Mouse (Mus musculus): ENCODE results near the gene Arl15. TPM values are rescaled to one million over a fixed set of nuclear protein-coding genes. Genes with fewer than 3 reads are reported as not detected.

The Arl15 gene
- total RNA-seq, 2 experiments from 2014 or later: 36.2 to 38.2 TPM

DNA sequence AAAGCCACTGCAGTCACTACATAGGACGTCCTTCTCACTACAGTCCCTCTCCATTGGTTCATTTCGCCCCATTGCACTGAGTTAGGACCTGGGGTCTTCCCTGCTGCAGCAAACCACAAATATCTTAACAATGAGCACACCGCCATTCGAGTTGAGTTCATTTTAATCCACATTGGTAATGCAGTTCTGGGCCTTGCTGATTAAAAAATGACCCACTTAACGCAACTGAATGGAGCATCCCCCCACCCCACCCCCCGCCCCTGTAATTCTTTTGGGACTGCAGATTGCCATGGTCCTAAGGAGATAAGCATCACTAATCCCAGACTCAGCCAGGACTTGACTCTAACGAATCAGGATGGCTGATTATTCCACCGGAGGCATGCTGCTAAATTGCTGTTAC, 280.2 kb downstream of the Arl15 start:
- intact Hi-C loops (cut with DNase I): loop anchor here (10.0 kb wide), 2 partner anchors 390 to 720 kb away; no protein-coding TSS in a partner anchor
- no peak for DNase-seq (ENCODE audit: low spot score in 2 of 2)

DNA sequence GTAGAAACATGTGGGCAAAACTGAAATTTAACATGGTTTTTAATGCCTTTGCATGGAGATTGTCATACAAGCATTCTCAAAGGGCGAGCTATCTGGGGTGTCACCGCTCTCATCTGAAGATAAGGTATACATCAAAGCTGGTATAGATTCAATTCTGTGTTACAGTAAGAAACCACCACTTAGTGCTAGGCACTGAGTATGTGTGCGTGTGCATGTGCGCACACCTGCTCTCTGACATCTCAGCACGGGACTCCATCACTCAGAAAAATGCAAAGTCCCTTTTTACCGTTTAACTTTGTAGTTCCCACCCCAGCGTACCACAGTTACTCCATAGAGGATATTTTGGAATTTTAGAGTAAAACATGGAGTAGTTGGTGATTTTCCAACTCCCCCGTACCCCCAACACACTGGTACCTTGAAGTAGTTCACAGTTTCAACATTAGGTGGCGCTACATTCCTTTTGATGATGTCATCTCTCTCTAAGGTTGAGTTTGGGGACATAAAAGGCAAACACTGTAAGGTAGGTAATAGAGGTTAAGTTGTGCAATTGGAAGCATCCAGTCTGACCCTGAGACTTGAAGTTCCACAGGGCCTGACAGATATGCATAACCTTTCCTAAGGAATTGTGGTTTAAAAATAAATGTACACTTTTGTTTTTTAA, 281.5 kb downstream of the Arl15 start:
- intact Hi-C loops (cut with DNase I): loop anchor here (5.0 to 10.0 kb wide), 3 partner anchors 389 to 719 kb away; no protein-coding TSS in a partner anchor
- no peak for DNase-seq (ENCODE audit: low spot score in 2 of 2)

DNA sequence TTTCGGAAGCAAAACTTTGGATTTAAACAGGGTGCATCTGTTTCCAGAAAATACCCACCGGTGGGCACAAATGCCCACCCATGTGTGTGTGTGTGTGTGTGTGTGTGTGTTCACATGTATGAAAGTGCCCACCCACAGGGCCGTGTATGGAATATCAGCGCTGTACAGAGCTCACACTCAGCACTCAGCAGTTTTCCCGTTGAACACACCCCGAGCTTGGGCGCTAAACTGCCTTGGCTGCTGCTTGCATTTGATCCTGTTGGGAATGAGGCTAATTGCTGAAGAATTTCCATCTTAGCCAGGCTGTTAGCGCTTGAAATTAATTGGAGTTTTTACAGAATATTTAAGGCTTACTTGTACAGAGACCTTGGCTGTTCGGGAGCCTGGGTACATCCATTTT, 282.9 kb downstream of the Arl15 start:
- DNase-seq (ENCODE audit: low spot score in 2 of 2): no peak
- intact Hi-C loops (cut with DNase I): loop anchor here (5.0 to 10.0 kb wide), 3 partner anchors 388 to 718 kb away; no protein-coding TSS in a partner anchor

DNA sequence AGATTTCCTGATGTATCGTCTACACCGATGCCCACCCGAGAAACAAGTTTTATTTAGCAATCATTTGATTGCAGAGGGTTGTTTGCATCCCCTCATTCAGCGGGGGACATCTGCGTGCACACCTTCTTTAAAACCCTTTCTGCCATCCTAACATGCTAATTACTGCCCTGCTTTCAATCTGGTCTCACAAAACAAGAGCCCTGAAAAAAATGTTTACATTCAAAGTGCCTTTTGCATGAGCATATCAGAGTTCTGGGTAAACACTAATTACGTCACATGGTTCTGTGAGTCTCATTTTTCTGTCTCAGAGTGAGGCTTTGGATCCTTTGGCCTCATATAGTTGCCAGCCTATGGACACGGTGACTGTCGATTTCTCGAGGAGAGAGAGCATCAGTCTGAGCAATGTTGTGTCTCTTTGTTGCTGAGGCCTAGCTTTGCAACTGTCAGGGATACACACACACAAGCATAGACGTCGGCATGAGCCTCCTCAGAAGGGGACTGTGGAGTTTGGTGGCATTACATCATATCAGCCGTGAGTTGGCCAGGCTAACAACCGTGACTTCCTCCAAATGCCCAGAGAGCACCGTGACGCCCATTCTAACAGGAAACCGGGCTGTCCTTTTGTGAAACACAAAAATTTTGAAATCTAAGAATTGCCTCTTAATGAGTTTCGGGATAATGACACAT, 283.4 kb downstream of the Arl15 start:
- DNase-seq (ENCODE audit: low spot score in 2 of 2): no peak
- intact Hi-C loops (cut with DNase I): loop anchor here (5.0 to 10.0 kb wide), 3 partner anchors 387 to 717 kb away; no protein-coding TSS in a partner anchor

DNA sequence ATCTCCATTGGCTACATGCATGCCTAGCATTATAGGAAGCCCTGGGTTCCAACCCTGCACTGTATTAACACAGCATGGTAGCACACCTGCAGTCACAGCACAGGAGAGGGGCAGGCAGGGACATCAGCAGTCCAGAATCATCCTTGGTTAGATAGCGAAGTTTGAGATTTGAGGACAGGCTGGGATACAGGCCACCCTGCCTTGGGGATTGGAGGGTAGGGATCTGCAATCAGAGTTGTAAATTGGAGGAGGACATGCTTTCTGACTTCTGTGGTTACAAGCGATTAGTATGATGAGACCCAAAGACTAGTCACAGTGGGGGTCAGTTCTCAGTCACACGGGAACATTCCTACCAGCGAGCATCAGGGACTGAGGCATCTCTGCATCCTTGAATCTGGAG, 284.5 kb downstream of the Arl15 start:
- intact Hi-C loops (cut with DNase I): loop anchor here (5.0 to 10.0 kb wide), 3 partner anchors 386 to 716 kb away; no protein-coding TSS in a partner anchor
- no peak for DNase-seq (ENCODE audit: low spot score in 2 of 2)

DNA sequence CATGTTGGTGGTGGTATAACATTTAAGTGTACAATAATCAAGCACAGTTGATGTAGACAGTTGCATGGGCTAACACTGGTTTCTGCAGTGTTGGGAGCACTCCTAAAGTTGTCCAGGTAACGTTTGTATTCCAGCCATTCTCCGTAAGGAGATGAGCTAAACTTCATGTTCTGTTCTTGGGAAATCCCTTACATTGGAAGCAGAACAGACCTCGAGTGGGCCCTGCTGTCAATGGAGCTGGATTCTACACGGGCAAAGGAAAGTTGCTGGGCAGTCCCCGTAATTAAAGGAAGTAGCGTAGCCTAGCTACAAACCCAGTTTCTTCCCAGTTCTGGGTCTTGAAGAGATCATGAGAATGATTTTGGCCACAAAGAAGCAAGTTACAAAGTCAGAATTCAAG, 285.4 kb downstream of the Arl15 start:
- intact Hi-C loops (cut with DNase I): loop anchor here (5.0 to 10.0 kb wide), 3 partner anchors 385 to 715 kb away; no protein-coding TSS in a partner anchor
- no peak for DNase-seq (ENCODE audit: low spot score in 2 of 2)

DNA sequence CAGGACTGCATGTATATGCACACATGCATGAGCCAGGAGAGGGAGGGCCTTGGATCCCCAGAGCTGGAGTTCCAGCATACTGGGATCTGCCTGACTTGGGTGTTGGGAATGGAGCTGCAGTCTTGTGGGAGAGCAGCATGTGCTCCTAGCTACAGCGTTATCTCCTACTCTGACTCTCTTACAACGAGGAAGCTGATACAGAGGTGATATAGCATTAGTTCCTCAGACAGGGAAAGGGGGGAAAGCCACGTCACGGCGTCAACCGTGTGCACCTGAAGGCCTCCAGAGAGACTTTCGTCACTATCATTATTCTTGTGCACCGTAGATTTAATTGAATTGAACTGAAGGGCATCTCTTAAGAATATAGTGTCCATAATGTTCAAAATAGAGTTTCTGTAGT, 286.2 kb downstream of the Arl15 start:
- no peak for DNase-seq (ENCODE audit: low spot score in 2 of 2)
- intact Hi-C loops (cut with DNase I): no loop called here

DNA sequence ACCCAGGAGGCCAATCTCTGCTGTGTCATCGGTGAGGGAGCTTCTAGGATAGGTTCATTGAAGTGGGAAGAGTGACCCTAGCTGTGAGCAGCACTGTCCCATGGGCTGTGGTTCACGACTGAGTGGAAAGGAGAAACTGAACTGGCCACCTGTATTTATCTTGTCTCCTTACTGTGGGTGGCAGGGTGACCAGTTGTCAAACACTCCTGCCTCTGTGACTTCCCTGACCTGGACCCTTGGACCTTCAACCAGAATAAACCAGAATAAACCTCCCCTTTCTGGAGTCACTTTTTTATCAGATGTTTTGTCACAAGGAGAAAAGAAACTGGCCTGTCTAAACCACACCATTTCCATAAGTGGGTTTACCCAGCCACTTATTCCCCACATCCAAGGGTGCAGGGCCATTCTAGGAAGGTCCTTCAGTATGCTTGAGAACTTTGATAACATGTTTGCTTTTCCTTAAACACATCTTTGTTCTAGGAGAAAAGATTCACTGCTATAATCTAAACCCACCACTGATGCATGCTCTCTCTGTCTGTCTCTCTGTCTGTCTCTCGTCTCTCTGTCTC, 289.3 kb downstream of the Arl15 start:
- no peak for DNase-seq (ENCODE audit: low spot score in 2 of 2)
- intact Hi-C loops (cut with DNase I): no loop called here

DNA sequence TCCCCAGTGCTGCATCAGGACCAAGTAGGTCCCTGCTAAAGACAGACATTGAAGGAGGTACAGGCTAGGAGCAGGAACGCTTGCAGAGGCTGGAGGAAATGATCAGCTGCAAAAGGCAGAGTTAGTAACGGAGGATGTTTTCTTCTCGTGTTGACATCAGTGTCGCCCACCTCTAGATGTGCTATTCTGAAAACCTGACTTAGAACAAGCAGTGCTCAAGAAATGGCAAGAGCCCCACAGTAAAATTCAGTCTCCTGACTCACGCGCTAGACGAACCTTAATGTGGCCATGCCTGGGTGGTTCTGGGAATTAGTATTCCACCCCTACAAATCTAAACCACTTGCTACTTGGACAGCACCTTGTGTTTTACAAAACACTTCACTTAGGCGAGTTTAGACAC, 291.1 kb downstream of the Arl15 start:
- intact Hi-C loops (cut with DNase I): no loop called here
- peak; percentile 61 to 70 for DNase-seq (ENCODE audit: low spot score in 2 of 2)

DNA sequence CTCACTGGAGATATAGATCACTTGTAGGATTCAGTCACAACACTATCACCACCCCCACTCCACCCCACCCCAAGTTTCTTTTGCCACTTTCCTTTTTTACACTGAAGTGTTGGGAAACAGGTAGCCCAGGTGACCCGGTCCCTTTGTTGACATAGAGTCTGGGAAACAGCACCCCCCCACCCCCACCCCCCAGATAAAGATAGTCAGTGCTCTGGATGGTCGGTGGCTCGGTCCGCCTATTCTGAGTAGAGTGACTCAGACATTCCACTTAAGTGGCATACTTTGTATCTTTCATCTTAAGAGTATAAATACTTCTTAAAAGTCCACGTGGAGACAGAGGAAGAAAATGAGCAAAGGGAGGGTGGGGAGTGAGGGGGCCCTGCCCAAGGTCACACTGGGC, 292.0 kb downstream of the Arl15 start:
- intact Hi-C loops (cut with DNase I): no loop called here
- DNase-seq (ENCODE audit: low spot score in 2 of 2): no peak

DNA sequence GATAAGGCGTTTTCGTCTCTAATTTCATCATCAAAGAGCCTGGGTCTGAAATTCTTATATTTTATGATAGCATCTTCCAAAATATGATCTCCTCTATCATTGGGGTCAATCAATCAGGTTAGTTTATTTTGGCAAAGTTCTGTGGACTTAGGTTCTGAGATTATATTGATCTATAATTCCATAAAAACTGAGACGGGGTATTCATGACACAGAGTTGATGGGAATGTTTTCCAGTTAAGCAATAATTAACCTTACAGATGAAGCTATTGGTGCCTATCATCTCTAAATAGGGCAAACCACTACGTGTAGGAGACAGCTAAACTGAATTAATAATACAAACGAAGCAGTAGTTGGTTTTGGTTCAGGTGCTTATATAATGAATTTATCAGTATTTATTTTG, 292.5 kb downstream of the Arl15 start:
- intact Hi-C loops (cut with DNase I): no loop called here
- DNase-seq (ENCODE audit: low spot score in 2 of 2): no peak

DNA sequence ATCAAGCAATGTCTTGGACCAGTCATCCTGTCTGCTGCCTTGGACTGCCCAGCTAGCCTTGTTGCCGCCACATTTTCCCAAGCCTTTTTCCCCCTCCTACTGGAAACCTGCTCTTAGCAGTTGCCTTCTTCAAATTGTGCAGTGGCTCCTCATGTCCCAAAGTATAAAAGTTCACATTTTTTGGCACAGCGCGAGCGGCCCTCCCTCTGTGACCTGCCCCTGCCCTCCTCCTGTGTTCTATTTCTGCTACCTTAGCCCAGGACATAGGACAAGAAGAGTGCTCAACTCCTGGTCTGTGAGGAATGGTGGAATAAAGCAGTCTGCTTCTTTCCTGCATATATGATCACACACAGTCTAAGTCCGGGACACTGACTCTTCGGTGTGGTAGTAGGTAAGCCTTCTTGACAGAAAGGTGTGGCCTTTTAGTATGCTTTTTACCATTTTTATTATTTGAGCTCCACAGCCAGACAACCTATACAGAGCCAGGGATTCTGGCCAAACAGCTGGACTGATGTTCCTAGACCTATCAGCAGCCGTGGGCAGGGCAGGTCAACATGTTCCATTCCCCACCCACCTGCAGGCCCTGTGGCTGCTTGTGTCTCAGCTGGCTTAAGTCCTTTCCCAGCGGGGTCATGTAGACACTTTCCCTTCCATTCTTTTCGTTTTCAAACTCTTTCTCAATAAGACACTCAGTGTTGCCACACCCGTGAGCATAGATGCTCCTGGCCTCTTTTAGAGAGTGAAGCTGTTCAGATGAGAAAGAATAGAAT, 293.6 kb downstream of the Arl15 start:
- no peak for DNase-seq (ENCODE audit: low spot score in 2 of 2)
- intact Hi-C loops (cut with DNase I): no loop called here

DNA sequence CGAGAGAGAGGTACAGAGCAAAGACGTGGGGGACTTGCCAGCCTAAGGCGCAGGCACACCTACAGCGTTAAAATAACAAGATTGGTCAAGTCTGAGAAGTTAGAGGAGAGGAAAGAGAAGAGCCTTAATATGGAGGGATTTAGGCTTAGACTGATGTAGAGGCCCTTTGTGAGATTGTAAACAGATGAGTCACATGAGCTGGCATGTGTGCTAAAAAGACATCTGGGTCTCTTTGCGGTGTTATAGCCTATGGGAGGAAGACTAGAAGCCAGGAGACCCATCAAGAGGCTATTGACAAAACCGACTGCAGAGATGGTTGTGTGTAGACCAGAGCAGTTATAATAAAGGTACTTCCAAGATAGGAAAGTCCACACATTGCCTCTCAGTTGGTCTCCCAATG, 296.5 kb downstream of the Arl15 start:
- intact Hi-C loops (cut with DNase I): no loop called here
- no peak for DNase-seq (ENCODE audit: low spot score in 2 of 2)

DNA sequence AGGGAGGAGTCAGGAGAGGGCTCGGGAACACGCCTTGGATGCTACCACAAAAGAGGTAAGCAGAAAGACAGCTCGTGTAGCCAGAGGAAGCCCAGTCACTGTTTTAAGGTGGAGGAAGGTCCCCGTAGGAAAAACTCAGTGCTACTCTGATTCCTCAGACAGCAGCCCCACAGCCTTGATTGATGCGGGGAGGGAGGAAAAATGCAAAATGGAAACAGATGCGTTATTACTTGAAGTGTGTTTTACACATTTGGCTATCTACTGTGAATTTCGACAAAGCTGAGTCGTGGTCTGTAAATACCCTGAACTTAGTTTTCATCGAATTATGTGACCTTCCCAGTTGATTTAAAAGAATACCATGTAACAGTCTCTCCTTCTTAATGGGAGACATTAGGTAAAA, 296.9 kb downstream of the Arl15 start:
- no peak for DNase-seq (ENCODE audit: low spot score in 2 of 2)
- intact Hi-C loops (cut with DNase I): no loop called here

DNA sequence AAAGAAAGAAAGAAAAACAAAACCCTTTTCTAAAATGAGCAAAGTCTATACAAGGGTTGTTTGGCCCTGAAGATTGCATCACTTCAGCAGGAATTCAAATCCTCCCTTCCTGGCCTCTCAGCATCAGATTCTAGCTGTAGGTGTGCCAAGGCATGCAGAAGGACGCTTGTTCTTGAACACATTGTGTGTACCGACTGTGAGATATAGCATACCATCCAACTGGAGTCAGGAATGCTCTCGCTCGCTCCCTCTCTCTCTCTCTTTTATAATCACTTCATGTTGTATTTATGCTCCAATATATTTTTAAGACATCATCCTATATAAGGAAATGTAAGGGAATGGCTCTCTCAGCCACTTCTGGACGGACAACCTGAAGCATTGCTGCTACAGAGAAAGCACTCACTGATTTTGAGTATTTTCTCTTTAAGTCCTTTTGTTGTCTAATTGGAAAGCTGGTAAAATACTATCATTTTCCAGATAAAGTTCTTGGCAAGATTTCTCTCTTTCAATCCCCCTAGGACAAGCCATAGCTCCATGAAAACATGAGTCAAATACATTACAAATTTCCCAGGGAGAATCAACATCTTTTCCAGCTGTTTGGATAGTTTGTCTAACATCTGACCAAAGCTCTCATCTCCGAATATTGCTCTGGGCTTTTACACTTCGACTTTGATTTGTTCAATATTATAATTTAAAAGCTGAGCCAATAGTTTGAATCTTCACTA, 300.0 kb downstream of the Arl15 start:
- intact Hi-C loops (cut with DNase I): no loop called here
- no peak for DNase-seq (ENCODE audit: low spot score in 2 of 2)

DNA sequence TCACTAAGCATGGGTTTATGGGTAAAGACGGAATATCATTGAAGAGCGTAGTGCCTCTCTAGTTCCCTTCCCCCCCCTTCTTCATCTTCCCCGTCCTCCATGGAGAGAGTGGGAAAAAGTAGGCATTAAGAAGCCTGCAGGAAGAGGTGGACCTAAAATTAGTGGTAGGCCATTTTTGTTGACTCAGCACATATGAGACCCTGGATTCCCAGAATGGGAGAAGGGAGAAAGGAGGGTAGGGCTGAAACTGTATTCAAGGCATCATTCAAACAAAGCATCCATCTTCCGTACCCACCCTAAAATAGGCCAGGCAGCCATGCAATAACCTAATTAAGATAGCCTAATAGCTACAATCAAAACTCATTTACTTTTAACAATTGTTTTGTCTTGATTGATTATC, 301.1 kb downstream of the Arl15 start:
- intact Hi-C loops (cut with DNase I): loop anchor here (5.0 kb wide), 1 partner anchor 42 kb away; no protein-coding TSS in a partner anchor
- no peak for DNase-seq (ENCODE audit: low spot score in 2 of 2)

DNA sequence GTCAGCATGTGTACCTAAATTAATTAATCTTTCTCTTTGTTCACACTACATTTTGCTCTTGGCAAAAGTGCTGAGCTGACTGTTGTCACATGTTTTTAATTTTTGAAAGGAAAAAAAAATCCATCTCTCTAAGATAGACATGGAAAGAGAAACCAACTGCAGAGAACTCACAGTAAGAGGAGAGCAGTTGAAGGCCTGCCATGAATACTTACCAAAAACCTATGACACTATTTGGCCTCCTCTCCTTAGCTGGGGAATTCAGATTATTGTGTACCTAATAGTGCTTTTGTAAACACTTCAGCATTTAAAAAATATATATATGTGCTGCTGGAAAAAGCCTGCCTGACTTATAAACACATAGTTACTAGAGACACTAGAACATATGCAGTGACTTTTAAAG, 302.1 kb downstream of the Arl15 start:
- intact Hi-C loops (cut with DNase I): loop anchor here (5.0 kb wide), 1 partner anchor 41 kb away; no protein-coding TSS in a partner anchor

DNA sequence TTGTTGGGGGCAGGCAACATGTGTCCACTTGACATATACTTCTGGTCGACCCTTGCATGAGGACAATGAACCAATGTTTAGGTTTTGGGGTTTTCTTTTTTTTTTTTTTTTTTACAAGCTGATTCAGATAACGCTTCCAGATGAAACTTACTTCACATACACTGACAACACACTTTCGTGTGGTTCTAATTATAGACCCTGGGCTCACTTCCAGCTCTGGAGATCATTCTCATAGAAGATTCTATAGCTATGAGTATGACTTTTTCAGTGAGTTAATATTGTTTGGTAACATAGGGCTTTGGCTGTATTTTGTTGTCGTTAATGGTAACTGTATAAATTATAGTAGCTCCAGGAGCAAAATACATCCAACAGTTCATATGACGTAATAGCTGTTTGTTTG, 306.9 kb downstream of the Arl15 start:
- intact Hi-C loops (cut with DNase I): no loop called here
- no peak for DNase-seq (ENCODE audit: low spot score in 2 of 2)

More for the DNA sequence above, 302.1 kb downstream of the Arl15 start:
- no peak for DNase-seq (ENCODE audit: low spot score in 2 of 2)

DNA sequence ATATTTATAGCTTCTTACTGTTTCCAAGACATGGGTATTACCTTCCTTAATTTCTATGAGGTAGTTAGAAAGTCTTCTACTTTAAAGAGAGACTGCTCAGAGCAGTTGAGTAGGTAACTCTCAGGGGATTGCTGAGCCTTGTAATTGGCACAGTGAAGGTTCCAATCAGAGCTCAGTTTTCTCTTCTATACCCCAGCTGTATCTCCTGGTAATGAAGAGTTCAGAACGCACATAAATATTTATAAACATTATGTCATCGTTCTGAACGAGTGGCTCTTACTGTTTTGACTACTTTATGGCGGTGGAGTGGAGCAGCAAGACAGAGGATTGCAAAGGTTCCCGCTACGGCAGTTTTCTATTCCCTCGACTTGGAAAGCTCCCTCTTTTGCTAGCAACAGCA, 311.8 kb downstream of the Arl15 start:
- intact Hi-C loops (cut with DNase I): no loop called here
- DNase-seq (ENCODE audit: low spot score in 2 of 2): no peak

Data from left cerebral cortex, postnatal 36 days (tissue).